In genomic region chr19:47046343-47046742, GRCm38 (mm10) we compare ENCODE assay signal across 19 mouse cellular contexts. TPM values are rescaled to one million over a fixed set of nuclear protein-coding genes. Genes with fewer than 3 reads are reported as not detected.
DNase-seq lines count a peak whose midpoint lies in the region; ATAC-seq and TF ChIP-seq lines count a peak whose summit lies in the region.
"Had no signal": no experiment of that assay in that cellular context is flagged by ENCODE, and none has a peak within 500 bp of the region (broad histone marks: within the 10 kb centered on the region; RNA-seq: fewer than 3 reads in every experiment).

No protein-coding gene starts in this region.

- H3K36me3 ChIP-seq in kidney, adult 2 months (ENCODE audit: control insufficient read depth, insufficient read depth, low read length), result no peaks in the 10 kb centered on the region; the same call in none of the 2 replicates
- no peaks in the 10 kb centered on the region for H3K36me3 ChIP-seq in lung, postnatal 0 days (ENCODE audit: insufficient read depth, low read length)

- H3K27me3 ChIP-seq in kidney, adult 2 months (replicated peaks; ENCODE audit: control insufficient read depth, insufficient read depth, low read length), result no peaks in the 10 kb centered on the region
- no peaks in the 10 kb centered on the region for H3K27me3 ChIP-seq in lung, postnatal 0 days (replicated peaks; ENCODE audit: insufficient read depth, low read length)
- H3K27me3 ChIP-seq: kidney, embryonic 15.5 days; limb, embryonic 13.5 days; lung, embryonic 15.5 days had no signal

- no peak for ATAC-seq in lung, postnatal 0 days

- no peak overlapping the region for H3K4me2 ChIP-seq in lung, postnatal 0 days (replicated peaks; ENCODE audit: low read depth, low read length)
- H3K4me2 ChIP-seq: heart, embryonic 11.5 days; kidney, embryonic 15.5 days; limb, embryonic 13.5 days; lung, embryonic 15.5 days had no signal

- no peaks in the 10 kb centered on the region for H3K9me3 ChIP-seq in lung, postnatal 0 days (ENCODE audit: low read length)
- H3K9me3 ChIP-seq: kidney, embryonic 15.5 days; limb, embryonic 13.5 days; lung, embryonic 15.5 days had no signal

- peaks cover under 1% of the 10 kb centered on the region; the same call in 1 of the 2 replicates for H3K4me1 ChIP-seq in kidney, adult 2 months (ENCODE audit: control insufficient read depth, insufficient read depth, low read length)
- 0 out of 2 replicates have a peak, but pooled peaks cover 4% of the 10 kb centered on the region for H3K4me1 ChIP-seq in lung, postnatal 0 days (ENCODE audit: insufficient read depth, low read depth, low read length)

- H3K27ac ChIP-seq in kidney, adult 2 months (ENCODE audit: insufficient read depth, low read depth, low read length), result no peak overlapping the region
- H3K27ac ChIP-seq in lung, postnatal 0 days (ENCODE audit: low read length), result no peak overlapping the region
- H3K27ac ChIP-seq: kidney, embryonic 15.5 days; limb, embryonic 13.5 days; lung, embryonic 15.5 days had no signal

- peak; percentile 14 for DNase-seq in embryo, embryonic 11 days
- no peak for DNase-seq in embryo, embryonic 9.5 days (ENCODE audit: extremely low spot score)
- no peak for DNase-seq in kidney, adult 2 months
- no peak for DNase-seq in kidney, adult 9 months
- DNase-seq in lung, postnatal 0 days (ENCODE audit: low spot score), result no peak
- no peak for DNase-seq in lung, postnatal 25 days (ENCODE audit: low spot score)
- DNase-seq in naive thymus-derived CD4-positive, alpha-beta T cell, adult 2 months (ENCODE audit: low read depth), result peak; percentile 27
- no peak for DNase-seq in ovary, postnatal 14 days (ENCODE audit: low spot score)
- DNase-seq: B cell, adult 2 months; cerebellum, postnatal 10 days; gastrocnemius, postnatal 25 days; heart, postnatal 4 days; midbrain, embryonic 14.5 days; spleen, adult 18-20 months had no signal

- TF ChIP-seq CTCF in kidney, adult 2 months (conservative IDR thresholded peaks at IDR 0.05; ENCODE audit: insufficient read depth, insufficient read length, low read depth, low read length), result 0 out of 2 replicates have a peak, but pooled peaks have one; percentile 4
- peak; percentile 44 for TF ChIP-seq CTCF in lung, postnatal 0 days (IDR thresholded peaks at IDR 0.05)

- TF ChIP-seq POLR2A in kidney, adult 2 months (IDR thresholded peaks at IDR 0.05; ENCODE audit: low read depth, low read length), result no peak

- no peak overlapping the region for H3K9ac ChIP-seq in lung, postnatal 0 days (replicated peaks; ENCODE audit: low read depth)
- H3K9ac ChIP-seq: kidney, embryonic 15.5 days; limb, embryonic 13.5 days; lung, embryonic 15.5 days had no signal

- TF ChIP-seq EP300 in lung, postnatal 0 days (IDR thresholded peaks at IDR 0.05), result no peak

- WGBS in kidney, adult 2 months, result 100% methylated on average over 1 of the region's 1 CpGs
- 95% methylated on average over 1 of the region's 1 CpGs for WGBS in lung, postnatal 0 days

- no peak overlapping the region for H3K4me3 ChIP-seq in kidney, adult 2 months (ENCODE audit: insufficient read depth, low read depth, low read length)
- H3K4me3 ChIP-seq in lung, postnatal 0 days (ENCODE audit: low read depth, low read length), result no peak overlapping the region
- H3K4me3 ChIP-seq: erythroblast, embryonic 14.5 days; kidney, embryonic 15.5 days; limb, embryonic 13.5 days; lung, embryonic 15.5 days had no signal

RNA-seq across cellular contexts. Expression of gene Pcgf6, which starts 4.4 kb away (rescaled TPM):
- polyA plus RNA-seq in kidney, adult 2 months (2012; rRNA removed), result 6.0 and 7.7 TPM in 2 replicates
- 6.8 and 7.5 TPM in 2 replicates for polyA plus RNA-seq in lung, postnatal 0 days (2015; fragmentation: Nextera tagmentation; extraction: Ambion mirVana)

RNA-seq across cellular contexts. Expression of gene Taf5, which starts 21.2 kb away (rescaled TPM):
- 1.6 and 1.8 TPM in 2 replicates for polyA plus RNA-seq in kidney, adult 2 months (2012; rRNA removed)
- 2.1 and 2.3 TPM in 2 replicates for polyA plus RNA-seq in lung, postnatal 0 days (2015; fragmentation: Nextera tagmentation; extraction: Ambion mirVana)

RNA-seq across cellular contexts. Expression of gene Nt5c2, which starts 31.4 kb away (rescaled TPM):
- 32.2 and 36.3 TPM in 2 replicates for polyA plus RNA-seq in kidney, adult 2 months (2012; rRNA removed)
- 45.3 and 45.5 TPM in 2 replicates for polyA plus RNA-seq in lung, postnatal 0 days (2015; fragmentation: Nextera tagmentation; extraction: Ambion mirVana)

RNA-seq across cellular contexts. Expression of gene Ina, which starts 31.8 kb away (rescaled TPM):
- 0.11 and 0.31 TPM in 2 replicates for polyA plus RNA-seq in kidney, adult 2 months (2012; rRNA removed)
- 0.04 and 0.08 TPM in 2 replicates for polyA plus RNA-seq in lung, postnatal 0 days (2015; fragmentation: Nextera tagmentation; extraction: Ambion mirVana)
- polyA plus RNA-seq: erythroblast, embryonic 14.5 days had no signal

RNA-seq across cellular contexts. Expression of gene Usmg5, which starts 44.1 kb away (rescaled TPM):
- 323 and 617 TPM in 2 replicates for polyA plus RNA-seq in kidney, adult 2 months (2012; rRNA removed)
- 1,028 and 1,084 TPM in 2 replicates for polyA plus RNA-seq in lung, postnatal 0 days (2015; fragmentation: Nextera tagmentation; extraction: Ambion mirVana)

Comparison
In these comparisons a context has a peak if more than half of its experiments do, and no peak if none do; other contexts are left out.
1. DNase-seq: peak in embryo, embryonic 11 days (single experiment) and naive thymus-derived CD4-positive, alpha-beta T cell, adult 2 months (single experiment); none in embryo, embryonic 9.5 days (single experiment), kidney, adult 2 months (single experiment), kidney, adult 9 months (single experiment), lung, postnatal 0 days (single experiment), lung, postnatal 25 days (single experiment) and ovary, postnatal 14 days (single experiment).